9 mouse cellular contexts compared by ENCODE assay signal in the genomic region with DNA sequence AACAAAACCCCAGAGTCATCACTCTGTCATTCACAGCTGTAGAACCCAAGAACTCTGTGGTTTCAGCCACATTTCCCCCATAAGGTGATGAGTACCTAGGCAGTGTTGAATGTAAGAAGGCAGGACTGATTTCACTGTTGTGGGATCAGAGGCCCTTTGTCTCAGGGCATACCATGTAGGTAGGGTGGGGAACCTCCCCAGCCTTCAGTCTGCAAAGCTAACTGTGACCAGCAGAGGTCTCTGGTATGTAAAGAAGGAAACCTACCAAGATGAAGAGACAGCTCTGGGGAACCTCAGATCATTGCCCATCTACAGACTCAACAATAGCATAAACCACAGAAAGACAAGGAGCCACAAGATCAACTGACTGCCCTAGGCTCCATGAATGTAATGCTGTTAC. TPM values are rescaled to one million over a fixed set of nuclear protein-coding genes. Genes with fewer than 3 reads are reported as not detected.
A peak's percentile ranks its signal among the peaks of the same experiment; 100 is the strongest.
DNase-seq lines count a peak whose midpoint lies in the region; ATAC-seq and TF ChIP-seq lines count a peak whose summit lies in the region.
"Had no signal": no experiment of that assay in that cellular context is flagged by ENCODE, and none has a peak within 500 bp of the region (broad histone marks: within the 10 kb centered on the region; RNA-seq: fewer than 3 reads in every experiment).

No protein-coding gene starts in this region.

- peak; percentile 39 for TF ChIP-seq CTCF in lung, postnatal 0 days (IDR thresholded peaks at IDR 0.05)
- peak; percentile 57 for TF ChIP-seq CTCF in cortical plate, adult 2 months (IDR thresholded peaks at IDR 0.05; ENCODE audit: extremely low read depth, insufficient read depth, low read length)
- TF ChIP-seq CTCF in layer of hippocampus, adult 2 months (conservative IDR thresholded peaks at IDR 0.05) = peak; percentile 83

- H3K4me3 ChIP-seq in lung, postnatal 0 days (ENCODE audit: low read depth, low read length) = no peak overlapping the region
- no peak overlapping the region for H3K4me3 ChIP-seq in cortical plate, adult 2 months (ENCODE audit: insufficient read depth, low read length)
- no peak overlapping the region for H3K4me3 ChIP-seq in layer of hippocampus, adult 2 months
- H3K4me3 ChIP-seq: liver, embryonic 15.5 days had no signal

- H3K36me3 ChIP-seq in lung, postnatal 0 days (ENCODE audit: insufficient read depth, low read length) = no peaks in the 10 kb centered on the region
- H3K36me3 ChIP-seq: liver, embryonic 15.5 days had no signal

- no peak for ATAC-seq in lung, postnatal 0 days
- ATAC-seq in erythroblast, adult 5-6 weeks (replicated peaks; ENCODE audit: low FRiP score, poor library complexity, severe bottlenecking) = no peak

- DNase-seq in cerebellum, postnatal 10 days = peak; percentile 65 to 68
- DNase-seq in cerebellum, adult 9-11 months = no peak
- DNase-seq in lung, postnatal 0 days (ENCODE audit: low spot score) = no peak
- no peak for DNase-seq in lung, postnatal 14 days
- peak in 1 of 2 experiments; percentile 55 for DNase-seq in layer of hippocampus, adult 2 months (ENCODE audit: low spot score in 2 of 2)
- peak; percentile 12 to 53 for DNase-seq in spleen, postnatal 10 days (ENCODE audit: low spot score in 2 of 2)

- H3K27me3 ChIP-seq in lung, postnatal 0 days (replicated peaks; ENCODE audit: insufficient read depth, low read length) = no peaks in the 10 kb centered on the region
- H3K27me3 ChIP-seq: liver, embryonic 15.5 days had no signal

- H3K9me3 ChIP-seq in lung, postnatal 0 days (ENCODE audit: low read length) = no peaks in the 10 kb centered on the region
- H3K9me3 ChIP-seq: liver, embryonic 15.5 days had no signal

- H3K27ac ChIP-seq in lung, postnatal 0 days (ENCODE audit: low read length) = no peak overlapping the region
- H3K27ac ChIP-seq in cortical plate, adult 2 months (ENCODE audit: insufficient read depth, low read length) = no peak overlapping the region
- H3K27ac ChIP-seq in layer of hippocampus, adult 2 months = no peak overlapping the region
- H3K27ac ChIP-seq: liver, embryonic 15.5 days had no signal

- no peak overlapping the region for H3K4me2 ChIP-seq in lung, postnatal 0 days (replicated peaks; ENCODE audit: low read depth, low read length)
- H3K4me2 ChIP-seq: liver, embryonic 15.5 days had no signal

- no peak for TF ChIP-seq POLR2A in cortical plate, adult 2 months (IDR thresholded peaks at IDR 0.05; ENCODE audit: extremely low read depth, insufficient read depth, low read length)

- no peak overlapping the region for H3K9ac ChIP-seq in lung, postnatal 0 days (replicated peaks; ENCODE audit: low read depth)
- H3K9ac ChIP-seq: liver, embryonic 15.5 days had no signal

- no peak for TF ChIP-seq EP300 in lung, postnatal 0 days (IDR thresholded peaks at IDR 0.05)

- H3K4me1 ChIP-seq in lung, postnatal 0 days (ENCODE audit: insufficient read depth, low read depth, low read length) = no peaks in the 10 kb centered on the region
- H3K4me1 ChIP-seq in cortical plate, adult 2 months (ENCODE audit: control insufficient read depth, insufficient read depth, low read length) = no peaks in the 10 kb centered on the region
- H3K4me1 ChIP-seq: liver, embryonic 15.5 days had no signal

RNA-seq across cellular contexts. Expression of a gene that starts 36.4 kb away (rescaled TPM):
- not detected in 2 replicates for polyA plus RNA-seq in lung, postnatal 0 days (2015; fragmentation: Nextera tagmentation; extraction: Ambion mirVana)
- not detected in 2 replicates for polyA plus RNA-seq in cortical plate, adult 2 months (2012; rRNA removed)
- total RNA-seq in layer of hippocampus, adult 2 months (2021) = not detected
- total RNA-seq in erythroblast, adult 5-6 weeks (2015; ENCODE audit: low replicate concordance) = 4.8 TPM in 1 of 2 replicates, not detected in the other
- total RNA-seq in erythroblast, adult 5-6 weeks (2017; ENCODE audit: low replicate concordance) = not detected in 2 replicates
- polyA plus RNA-seq: liver, embryonic 15.5 days had no signal

Comparison
In these comparisons a context has a peak if more than half of its experiments do, and no peak if none do; other contexts are left out.
1. DNase-seq: peak in cerebellum, postnatal 10 days (2 of 2) and spleen, postnatal 10 days (2 of 2); none in cerebellum, adult 9-11 months (single experiment), lung, postnatal 0 days (single experiment) and lung, postnatal 14 days (single experiment).
2. Peak in every context shown above with its lines, with median percentiles within 50 percentile points of each other: CTCF ChIP-seq.